Mouse (Mus musculus): ENCODE results near the gene Apbb2. TPM values are rescaled to one million over a fixed set of nuclear protein-coding genes. Genes with fewer than 3 reads are reported as not detected.

Apbb2 gene
- polyA plus RNA-seq, 1 experiment from 2014 or later, result 38.5 TPM

- H3K4me3 ChIP-seq (ENCODE audit: low read depth, low read length), result no peak overlapping the region
- ATAC-seq (ENCODE audit: insufficient number of reproducible peaks, low FRiP score, low TSS enrichment, low read depth), result no peak
- no peak for DNase-seq (ENCODE audit: low spot score)
- H3K4me1 ChIP-seq (ENCODE audit: control insufficient read depth, insufficient read depth, low read length), result peaks cover 15% of the 10 kb centered on the region
- no peaks in the 10 kb centered on the region for H3K9me3 ChIP-seq (ENCODE audit: control insufficient read depth, low read length)
- H3K27me3 ChIP-seq (ENCODE audit: control insufficient read depth, insufficient read depth, low read length), result no peaks in the 10 kb centered on the region
- no peak overlapping the region for H3K9ac ChIP-seq (ENCODE audit: low read length)
- no peaks in the 10 kb centered on the region for H3K36me3 ChIP-seq (ENCODE audit: control insufficient read depth, insufficient read depth, low read length)
- no peak overlapping the region for H3K4me2 ChIP-seq (ENCODE audit: low read depth, severe bottlenecking)
- H3K27ac ChIP-seq (replicated peaks; ENCODE audit: low read depth, low read length), result no peak overlapping the region
- 92% methylated on average over 10 of the region's 10 CpGs for WGBS
Observed at GRCm38 (mm10) chr5:66607801-66608200, 10.8 kb downstream of the Apbb2 start.

- WGBS, result 90% methylated on average over 4 of the region's 4 CpGs
- Histone ChIP-seq H3K4me3 (ENCODE audit: low read depth, low read length) (no peak overlapping the region), H3K9ac (ENCODE audit: low read length) (no peak overlapping the region), H3K27ac (replicated peaks; ENCODE audit: low read depth, low read length) (no peak overlapping the region), H3K4me1 (ENCODE audit: control insufficient read depth, insufficient read depth, low read length) (peaks cover 19% of the 10 kb centered on the region), H3K27me3 (ENCODE audit: control insufficient read depth, insufficient read depth, low read length) (no peaks in the 10 kb centered on the region), H3K4me2 (ENCODE audit: low read depth, severe bottlenecking) (no peak overlapping the region), H3K9me3 (ENCODE audit: control insufficient read depth, low read length) (no peaks in the 10 kb centered on the region), H3K36me3 (ENCODE audit: control insufficient read depth, insufficient read depth, low read length) (no peaks in the 10 kb centered on the region)
- DNase-seq (ENCODE audit: low spot score), result no peak
- no peak for ATAC-seq (ENCODE audit: insufficient number of reproducible peaks, low FRiP score, low TSS enrichment, low read depth)
Observed at GRCm38 (mm10) chr5:66607201-66607600, 11.4 kb downstream of the Apbb2 start.

GRCm38 (mm10) chr5:66605636-66606035, 12.9 kb downstream of the Apbb2 start:
- H3K4me2 ChIP-seq (ENCODE audit: low read depth, severe bottlenecking), result no peak overlapping the region
- H3K9me3 ChIP-seq (ENCODE audit: control insufficient read depth, low read length), result no peaks in the 10 kb centered on the region
- DNase-seq (ENCODE audit: low spot score), result no peak
- no peaks in the 10 kb centered on the region for H3K36me3 ChIP-seq (ENCODE audit: control insufficient read depth, insufficient read depth, low read length)
- no peak for ATAC-seq (ENCODE audit: insufficient number of reproducible peaks, low FRiP score, low TSS enrichment, low read depth)
- no peak overlapping the region for H3K4me3 ChIP-seq (ENCODE audit: low read depth, low read length)
- H3K27ac ChIP-seq (replicated peaks; ENCODE audit: low read depth, low read length), result no peak overlapping the region
- WGBS, result 86% methylated on average over 11 of the region's 11 CpGs
- no peaks in the 10 kb centered on the region for H3K27me3 ChIP-seq (ENCODE audit: control insufficient read depth, insufficient read depth, low read length)
- H3K4me1 ChIP-seq (ENCODE audit: control insufficient read depth, insufficient read depth, low read length), result peaks cover 19% of the 10 kb centered on the region
- no peak overlapping the region for H3K9ac ChIP-seq (ENCODE audit: low read length)

- H3K9ac ChIP-seq (ENCODE audit: low read length), result no peak overlapping the region
- H3K4me1 ChIP-seq (ENCODE audit: control insufficient read depth, insufficient read depth, low read length), result peaks cover 15% of the 10 kb centered on the region
- no peak for DNase-seq (ENCODE audit: low spot score)
- no peaks in the 10 kb centered on the region for H3K27me3 ChIP-seq (ENCODE audit: control insufficient read depth, insufficient read depth, low read length)
- no peak overlapping the region for H3K4me2 ChIP-seq (ENCODE audit: low read depth, severe bottlenecking)
- H3K4me3 ChIP-seq (ENCODE audit: low read depth, low read length), result no peak overlapping the region
- no peaks in the 10 kb centered on the region for H3K36me3 ChIP-seq (ENCODE audit: control insufficient read depth, insufficient read depth, low read length)
- H3K27ac ChIP-seq (replicated peaks; ENCODE audit: low read depth, low read length), result no peak overlapping the region
- no peak for ATAC-seq (ENCODE audit: insufficient number of reproducible peaks, low FRiP score, low TSS enrichment, low read depth)
- 88% methylated on average over 4 of the region's 4 CpGs for whole genome bisulfite sequencing
- H3K9me3 ChIP-seq (ENCODE audit: control insufficient read depth, low read length), result no peaks in the 10 kb centered on the region
Observed at GRCm38 (mm10) chr5:66604423-66604822, 14.2 kb downstream of the Apbb2 start.

GRCm38 (mm10) chr5:66603746-66604145, 14.8 kb downstream of the Apbb2 start:
- no peak for DNase-seq (ENCODE audit: low spot score)
- no peak overlapping the region for H3K27ac ChIP-seq (replicated peaks; ENCODE audit: low read depth, low read length)
- WGBS, result 36% methylated on average over 8 of the region's 8 CpGs

GRCm38 (mm10) chr5:66603223-66603622, 15.4 kb downstream of the Apbb2 start:
- H3K9ac ChIP-seq (ENCODE audit: low read length), result no peak overlapping the region
- H3K4me3 ChIP-seq (ENCODE audit: low read depth, low read length), result no peak overlapping the region
- H3K27me3 ChIP-seq (ENCODE audit: control insufficient read depth, insufficient read depth, low read length), result no peaks in the 10 kb centered on the region
- WGBS, result 65% methylated on average over 7 of the region's 7 CpGs
- DNase-seq (ENCODE audit: low spot score) (no peak), ATAC-seq (ENCODE audit: insufficient number of reproducible peaks, low FRiP score, low TSS enrichment, low read depth) (no peak)
- no peaks in the 10 kb centered on the region for H3K36me3 ChIP-seq (ENCODE audit: control insufficient read depth, insufficient read depth, low read length)
- no peak overlapping the region for H3K4me2 ChIP-seq (ENCODE audit: low read depth, severe bottlenecking)
- H3K4me1 ChIP-seq (ENCODE audit: control insufficient read depth, insufficient read depth, low read length), result peaks cover 13% of the 10 kb centered on the region; the same call in 1 of the 2 replicates
- no peaks in the 10 kb centered on the region for H3K9me3 ChIP-seq (ENCODE audit: control insufficient read depth, low read length)
- H3K27ac ChIP-seq (replicated peaks; ENCODE audit: low read depth, low read length), result no peak overlapping the region; the same call in 1 of the 2 replicates

More at GRCm38 (mm10) chr5:66603746-66604145, 14.8 kb downstream of the Apbb2 start:
- no peak overlapping the region for H3K9ac ChIP-seq (ENCODE audit: low read length)
- no peak overlapping the region for H3K4me3 ChIP-seq (ENCODE audit: low read depth, low read length)
- no peaks in the 10 kb centered on the region for H3K36me3 ChIP-seq (ENCODE audit: control insufficient read depth, insufficient read depth, low read length)
- no peak overlapping the region for H3K4me2 ChIP-seq (ENCODE audit: low read depth, severe bottlenecking)
- H3K4me1 ChIP-seq (ENCODE audit: control insufficient read depth, insufficient read depth, low read length), result peaks cover 13% of the 10 kb centered on the region; the same call in 1 of the 2 replicates
- no peak for ATAC-seq (ENCODE audit: insufficient number of reproducible peaks, low FRiP score, low TSS enrichment, low read depth)
- H3K27me3 ChIP-seq (ENCODE audit: control insufficient read depth, insufficient read depth, low read length), result no peaks in the 10 kb centered on the region
- H3K9me3 ChIP-seq (ENCODE audit: control insufficient read depth, low read length), result no peaks in the 10 kb centered on the region

GRCm38 (mm10) chr5:66602287-66602820, 16.2 kb downstream of the Apbb2 start:
- Histone ChIP-seq H3K4me3 (ENCODE audit: low read depth, low read length) (no peak overlapping the region), H3K4me2 (ENCODE audit: low read depth, severe bottlenecking) (no peak overlapping the region), H3K9ac (ENCODE audit: low read length) (no peak overlapping the region), H3K27ac (replicated peaks; ENCODE audit: low read depth, low read length) (no peak overlapping the region), H3K27me3 (ENCODE audit: control insufficient read depth, insufficient read depth, low read length) (no peaks in the 10 kb centered on the region), H3K36me3 (ENCODE audit: control insufficient read depth, insufficient read depth, low read length) (no peaks in the 10 kb centered on the region), H3K9me3 (ENCODE audit: control insufficient read depth, low read length) (no peaks in the 10 kb centered on the region), H3K4me1 (ENCODE audit: control insufficient read depth, insufficient read depth, low read length) (peaks cover 9% of the 10 kb centered on the region; the same call in 1 of the 2 replicates)
- ATAC-seq (ENCODE audit: insufficient number of reproducible peaks, low FRiP score, low TSS enrichment, low read depth) (no peak), DNase-seq (ENCODE audit: low spot score) (peak; percentile 50)
- 23% methylated on average over 9 of the region's 9 CpGs for WGBS

GRCm38 (mm10) chr5:66600415-66600814, 18.2 kb downstream of the Apbb2 start:
- DNase-seq (ENCODE audit: low spot score) (no peak), ATAC-seq (ENCODE audit: insufficient number of reproducible peaks, low FRiP score, low TSS enrichment, low read depth) (no peak)
- Histone ChIP-seq H3K4me2 (ENCODE audit: low read depth, severe bottlenecking) (no peak overlapping the region), H3K36me3 (ENCODE audit: control insufficient read depth, insufficient read depth, low read length) (no peaks in the 10 kb centered on the region), H3K4me3 (ENCODE audit: low read depth, low read length) (no peak overlapping the region), H3K4me1 (ENCODE audit: control insufficient read depth, insufficient read depth, low read length) (peaks cover 9% of the 10 kb centered on the region; the same call in 1 of the 2 replicates), H3K9me3 (ENCODE audit: control insufficient read depth, low read length) (no peaks in the 10 kb centered on the region), H3K27ac (replicated peaks; ENCODE audit: low read depth, low read length) (no peak overlapping the region), H3K9ac (ENCODE audit: low read length) (no peak overlapping the region), H3K27me3 (ENCODE audit: control insufficient read depth, insufficient read depth, low read length) (no peaks in the 10 kb centered on the region)
- 94% methylated on average over 8 of the region's 8 CpGs for WGBS

- ATAC-seq (ENCODE audit: insufficient number of reproducible peaks, low FRiP score, low TSS enrichment, low read depth), result no peak
Observed at GRCm38 (mm10) chr5:66599888-66600287, 18.7 kb downstream of the Apbb2 start.

More at GRCm38 (mm10) chr5:66599888-66600287, 18.7 kb downstream of the Apbb2 start:
- 83% methylated on average over 9 of the region's 9 CpGs for WGBS
- DNase-seq (ENCODE audit: low spot score), result no peak
- Histone ChIP-seq H3K36me3 (ENCODE audit: control insufficient read depth, insufficient read depth, low read length) (no peaks in the 10 kb centered on the region), H3K27ac (replicated peaks; ENCODE audit: low read depth, low read length) (no peak overlapping the region), H3K27me3 (ENCODE audit: control insufficient read depth, insufficient read depth, low read length) (no peaks in the 10 kb centered on the region), H3K9me3 (ENCODE audit: control insufficient read depth, low read length) (no peaks in the 10 kb centered on the region), H3K9ac (ENCODE audit: low read length) (no peak overlapping the region), H3K4me2 (ENCODE audit: low read depth, severe bottlenecking) (no peak overlapping the region), H3K4me3 (ENCODE audit: low read depth, low read length) (no peak overlapping the region), H3K4me1 (ENCODE audit: control insufficient read depth, insufficient read depth, low read length) (peaks cover 9% of the 10 kb centered on the region; the same call in 1 of the 2 replicates)
